ENCODE assay signal across 22 mouse cellular contexts in genomic region chr2:130896944-130897343, GRCm38 (mm10). TPM values are rescaled to one million over a fixed set of nuclear protein-coding genes. Genes with fewer than 3 reads are reported as not detected.
A peak's percentile ranks its signal among the peaks of the same experiment; 100 is the strongest.
DNase-seq lines count a peak whose midpoint lies in the region; ATAC-seq and TF ChIP-seq lines count a peak whose summit lies in the region.
"Had no signal": no experiment of that assay in that cellular context is flagged by ENCODE, and none has a peak within 500 bp of the region (broad histone marks: within the 10 kb centered on the region; RNA-seq: fewer than 3 reads in every experiment).

No protein-coding gene starts in this region.

- no peak for ATAC-seq in liver, embryonic 11.5 days (replicated peaks; ENCODE audit: low FRiP score)
- no peak for ATAC-seq in liver, embryonic 15.5 days (ENCODE audit: insufficient read depth)
- peak; percentile 76 for ATAC-seq in neural tube, embryonic 12.5 days (ENCODE audit: low FRiP score, low read depth)
- ATAC-seq: forebrain, embryonic 13.5 days; forebrain, postnatal 0 days had no signal

- TF ChIP-seq POLR2A in liver, adult 2 months (IDR thresholded peaks at IDR 0.05; ENCODE audit: extremely low read depth, insufficient read depth, low read length): no peak

- H3K4me1 ChIP-seq in liver, adult 2 months (ENCODE audit: control insufficient read depth, insufficient read depth, low read length): peaks cover 20% of the 10 kb centered on the region
- no peaks in the 10 kb centered on the region for H3K4me1 ChIP-seq in liver, embryonic 11.5 days (replicated peaks; ENCODE audit: control insufficient read depth, insufficient read depth, low read length)
- peaks cover 21% of the 10 kb centered on the region; the same call in 1 of the 2 replicates for H3K4me1 ChIP-seq in liver, embryonic 15.5 days (replicated peaks)
- peaks cover 6% of the 10 kb centered on the region; the same call in 1 of the 2 replicates for H3K4me1 ChIP-seq in neural tube, embryonic 12.5 days
- H3K4me1 ChIP-seq: embryonic facial prominence, embryonic 10.5 days; forebrain, embryonic 13.5 days; heart, embryonic 15.5 days; hindbrain, embryonic 13.5 days had no signal

- H3K36me3 ChIP-seq in liver, adult 2 months (ENCODE audit: control insufficient read depth, insufficient read depth, low read length): no peaks in the 10 kb centered on the region
- no peaks in the 10 kb centered on the region for H3K36me3 ChIP-seq in liver, embryonic 11.5 days (ENCODE audit: control insufficient read depth, insufficient read depth, low read length)
- no peaks in the 10 kb centered on the region for H3K36me3 ChIP-seq in liver, embryonic 15.5 days (replicated peaks)
- no peaks in the 10 kb centered on the region for H3K36me3 ChIP-seq in neural tube, embryonic 12.5 days
- H3K36me3 ChIP-seq: heart, embryonic 15.5 days had no signal

- no peaks in the 10 kb centered on the region for H3K9me3 ChIP-seq in liver, embryonic 11.5 days (ENCODE audit: control insufficient read depth, low read length)
- no peaks in the 10 kb centered on the region for H3K9me3 ChIP-seq in liver, embryonic 15.5 days (replicated peaks)
- H3K9me3 ChIP-seq in neural tube, embryonic 12.5 days: no peaks in the 10 kb centered on the region
- H3K9me3 ChIP-seq: embryonic facial prominence, embryonic 10.5 days; forebrain, embryonic 13.5 days; heart, embryonic 15.5 days; hindbrain, embryonic 13.5 days had no signal

- no peaks in the 10 kb centered on the region for H3K27me3 ChIP-seq in liver, adult 2 months (ENCODE audit: control insufficient read depth, insufficient read depth, low read length)
- no peaks in the 10 kb centered on the region for H3K27me3 ChIP-seq in liver, embryonic 11.5 days (replicated peaks; ENCODE audit: control insufficient read depth, insufficient read depth, low read length)
- H3K27me3 ChIP-seq in liver, embryonic 15.5 days: no peaks in the 10 kb centered on the region
- no peaks in the 10 kb centered on the region for H3K27me3 ChIP-seq in neural tube, embryonic 12.5 days (replicated peaks)
- H3K27me3 ChIP-seq: CH12.LX; forebrain, embryonic 13.5 days; heart, embryonic 15.5 days; hindbrain, embryonic 13.5 days had no signal

- H3K9ac ChIP-seq in liver, adult 2 months (ENCODE audit: low read depth, low read length): no peak overlapping the region
- H3K9ac ChIP-seq in liver, embryonic 11.5 days (ENCODE audit: low read depth, low read length): no peak overlapping the region
- no peak overlapping the region for H3K9ac ChIP-seq in liver, embryonic 15.5 days
- H3K9ac ChIP-seq in neural tube, embryonic 12.5 days: no peak overlapping the region
- H3K9ac ChIP-seq: forebrain, embryonic 13.5 days; forebrain, postnatal 0 days; heart, embryonic 15.5 days; hindbrain, embryonic 13.5 days had no signal

- 88% methylated on average over 2 of the region's 2 CpGs for WGBS in liver, adult 2 months
- WGBS in liver, embryonic 11.5 days: 94% methylated on average over 2 of the region's 2 CpGs
- 81% methylated on average over 2 of the region's 2 CpGs for WGBS in liver, embryonic 15.5 days (ENCODE audit: insufficient replicate concordance)
- WGBS in neural tube, embryonic 12.5 days: 47% methylated on average over 2 of the region's 2 CpGs

- no peak for TF ChIP-seq CTCF in liver, adult 2 months (IDR thresholded peaks at IDR 0.05; ENCODE audit: low read depth, low read length)

- H3K4me3 ChIP-seq in liver, adult 2 months (ENCODE audit: insufficient read depth, low read depth, low read length): no peak overlapping the region
- no peak overlapping the region for H3K4me3 ChIP-seq in liver, embryonic 11.5 days (ENCODE audit: low read depth, low read length)
- H3K4me3 ChIP-seq in liver, embryonic 15.5 days (replicated peaks): no peak overlapping the region
- H3K4me3 ChIP-seq in neural tube, embryonic 12.5 days: no peak overlapping the region
- H3K4me3 ChIP-seq: embryonic facial prominence, embryonic 10.5 days; forebrain, embryonic 13.5 days; gastrocnemius, adult 2 months; heart, embryonic 15.5 days; hindbrain, embryonic 13.5 days had no signal

- no peak for DNase-seq in liver, adult 2 months (ENCODE audit: extremely low read depth, low read depth, low spot score)
- DNase-seq in liver, embryonic 11.5 days (ENCODE audit: low spot score): no peak
- DNase-seq in frontal cortex, postnatal 14 days (ENCODE audit: low spot score in 2 of 2): no peak
- DNase-seq in embryo, embryonic 10.5 days (ENCODE audit: low spot score): no peak
- DNase-seq: adrenal gland, adult 2 months; adrenal gland, postnatal 25 days; cerebellum, adult 18-20 months; cerebellum, adult 9-11 months; cerebellum, postnatal 36 days; forebrain, postnatal 0 days; gastrocnemius, adult 2 months; gastrocnemius, postnatal 36 days; heart, adult 18-20 months; heart, postnatal 14 days had no signal

- no peak overlapping the region for H3K4me2 ChIP-seq in liver, embryonic 11.5 days
- no peak overlapping the region for H3K4me2 ChIP-seq in liver, embryonic 15.5 days
- no peak overlapping the region for H3K4me2 ChIP-seq in neural tube, embryonic 12.5 days (replicated peaks)
- H3K4me2 ChIP-seq: forebrain, embryonic 13.5 days; heart, embryonic 11.5 days; heart, embryonic 15.5 days; hindbrain, embryonic 13.5 days had no signal

- H3K79me2 ChIP-seq in liver, adult 2 months (ENCODE audit: control insufficient read depth, insufficient read depth, low read length): peaks cover 15% of the 10 kb centered on the region; the same call in 1 of the 2 replicates

- peak overlapping the region; percentile 33 for H3K27ac ChIP-seq in liver, adult 2 months (replicated peaks; ENCODE audit: insufficient read depth, low read depth, low read length)
- H3K27ac ChIP-seq in liver, embryonic 11.5 days (ENCODE audit: low read depth, low read length): no peak overlapping the region
- H3K27ac ChIP-seq in liver, embryonic 15.5 days (replicated peaks): peak overlapping the region; percentile 70
- H3K27ac ChIP-seq in neural tube, embryonic 12.5 days: no peak overlapping the region
- H3K27ac ChIP-seq: embryonic facial prominence, embryonic 10.5 days; forebrain, embryonic 13.5 days; gastrocnemius, adult 2 months; heart, embryonic 15.5 days; hindbrain, embryonic 13.5 days had no signal

RNA-seq across cellular contexts. Expression of gene 4930402H24Rik, which starts 9.3 kb away (rescaled TPM):
- total RNA-seq in liver, adult 2 months (2014; rRNA removed): 14.8 and 19.9 TPM in 2 replicates
- 15.4 and 18.2 TPM in 2 replicates for polyA plus RNA-seq in liver, adult 2 months (2012; rRNA removed)
- polyA plus RNA-seq in liver, embryonic 11.5 days (2014; fragmentation: Nextera tagmentation; extraction: Ambion mirVana): 15.4 and 20.6 TPM in 2 replicates
- 9.8 and 11.4 TPM in 2 replicates for polyA plus RNA-seq in liver, embryonic 15.5 days (2015; fragmentation: Nextera tagmentation; extraction: Ambion mirVana)
- 86.6 and 95.0 TPM in 2 replicates for polyA plus RNA-seq in neural tube, embryonic 12.5 days (2016; fragmentation: Nextera tagmentation; extraction: Ambion mirVana)

RNA-seq across cellular contexts. Expression of gene Atrn, which starts 9.4 kb away (rescaled TPM):
- total RNA-seq in liver, adult 2 months (2014; rRNA removed): 27.2 and 32.6 TPM in 2 replicates
- 13.5 and 16.6 TPM in 2 replicates for polyA plus RNA-seq in liver, adult 2 months (2012; rRNA removed)
- 5.3 and 7.0 TPM in 2 replicates for polyA plus RNA-seq in liver, embryonic 11.5 days (2014; fragmentation: Nextera tagmentation; extraction: Ambion mirVana)
- 2.2 and 3.0 TPM in 2 replicates for polyA plus RNA-seq in liver, embryonic 15.5 days (2015; fragmentation: Nextera tagmentation; extraction: Ambion mirVana)
- polyA plus RNA-seq in neural tube, embryonic 12.5 days (2016; fragmentation: Nextera tagmentation; extraction: Ambion mirVana): 13.5 and 13.6 TPM in 2 replicates

Comparison
In these comparisons a context has a peak if more than half of its experiments do, and no peak if none do; other contexts are left out.
1. H3K27ac ChIP-seq: peak in liver, adult 2 months (single experiment) and liver, embryonic 15.5 days (single experiment); none in liver, embryonic 11.5 days (single experiment) and neural tube, embryonic 12.5 days (single experiment).